Mouse (Mus musculus): ENCODE results near the gene Arhgap45.

DNA sequence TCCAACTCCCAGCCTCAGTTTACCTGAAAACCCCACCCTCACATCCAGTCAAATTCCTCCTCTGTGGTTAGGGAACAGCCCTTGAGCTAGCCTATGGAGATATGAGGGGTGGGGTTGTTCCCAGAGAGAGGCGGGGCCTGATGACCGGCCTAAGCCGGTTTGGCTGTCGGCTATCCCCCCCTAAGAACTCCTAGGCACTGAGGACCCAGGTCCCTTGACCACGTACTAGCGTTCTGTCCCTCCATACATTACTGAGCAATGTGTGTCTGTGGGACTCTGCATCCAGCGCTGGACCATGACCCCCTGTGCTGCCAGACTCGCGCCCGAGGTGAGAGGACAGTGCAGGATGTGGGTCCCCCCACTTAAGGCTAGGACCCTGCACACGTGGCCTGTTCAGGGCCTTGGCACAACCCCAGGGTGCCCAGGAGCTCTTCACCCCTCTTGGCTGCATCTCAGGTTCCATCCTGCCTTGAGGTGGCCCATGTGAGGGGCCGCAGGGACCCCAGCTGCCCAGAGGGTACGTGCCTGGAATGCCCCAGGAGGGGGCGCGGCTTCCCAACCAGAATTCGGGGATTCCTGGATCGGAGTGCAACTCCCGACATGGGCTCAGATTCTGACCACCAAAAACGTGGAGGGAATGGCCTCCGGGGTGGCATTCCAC lies 3.1 kb downstream of the Arhgap45 start:
- TF ChIP-seq POLR2A (IDR thresholded peaks at IDR 0.05; ENCODE audit: low read depth, low read length) (no peak), CTCF (IDR thresholded peaks at IDR 0.05; ENCODE audit: extremely low read depth, insufficient read length, insufficient replicate concordance, low read depth, low read length) (no peak)

All from small intestine, adult 2 months (tissue).